Mouse (Mus musculus): ENCODE results near the gene Kcnab2.

Kcnab2 gene

GRCm38 (mm10) chr4:152477466-152478223 is at the start of gene Kcnab2:
Gene Kcnab2 (minus strand): TSS chr4:152477871.
- peak; percentile 98 for DNase-seq (ENCODE audit: low spot score)

GRCm38 (mm10) chr4:152520083-152520482 is 42.4 kb upstream of the Kcnab2 start:
- DNase-seq (ENCODE audit: low spot score): peak; percentile 34

- DNase-seq (ENCODE audit: low spot score): no peak
Observed at GRCm38 (mm10) chr4:152519106-152519505, 41.4 kb upstream of the Kcnab2 start.

GRCm38 (mm10) chr4:152514884-152515283 is 37.2 kb upstream of the Kcnab2 start:
- no peak for DNase-seq (ENCODE audit: low spot score)

GRCm38 (mm10) chr4:152512221-152512925 is 34.7 kb upstream of the Kcnab2 start:
- DNase-seq (ENCODE audit: low spot score): no peak

GRCm38 (mm10) chr4:152494360-152494879 is 16.7 kb upstream of the Kcnab2 start:
- DNase-seq (ENCODE audit: low spot score): no peak

GRCm38 (mm10) chr4:152491250-152491899 is 13.7 kb upstream of the Kcnab2 start:
- DNase-seq (ENCODE audit: low spot score): no peak

GRCm38 (mm10) chr4:152490311-152490710 is 12.6 kb upstream of the Kcnab2 start:
- no peak for DNase-seq (ENCODE audit: low spot score)

GRCm38 (mm10) chr4:152488046-152488445 is 10.4 kb upstream of the Kcnab2 start:
- DNase-seq (ENCODE audit: low spot score): no peak

GRCm38 (mm10) chr4:152480426-152480825 is 2.8 kb upstream of the Kcnab2 start:
- no peak for DNase-seq (ENCODE audit: low spot score)

- no peak for DNase-seq (ENCODE audit: low spot score)
Observed at GRCm38 (mm10) chr4:152478224-152478567, 525 bp upstream of the Kcnab2 start.

- DNase-seq (ENCODE audit: low spot score): no peak
Observed at GRCm38 (mm10) chr4:152477106-152477465, 585 bp downstream of the Kcnab2 start.

GRCm38 (mm10) chr4:152476427-152477023 is 1.1 kb downstream of the Kcnab2 start, which contains the start of gene Nphp4:
Gene Nphp4 (plus strand): TSS chr4:152476706.
- DNase-seq (ENCODE audit: low spot score): no peak

- no peak for DNase-seq (ENCODE audit: low spot score)
Observed at GRCm38 (mm10) chr4:152475941-152476340, 1.7 kb downstream of the Kcnab2 start.

- no peak for DNase-seq (ENCODE audit: low spot score)
Observed at GRCm38 (mm10) chr4:152467951-152468350, 9.7 kb downstream of the Kcnab2 start.

GRCm38 (mm10) chr4:152466601-152467000 is 11.1 kb downstream of the Kcnab2 start:
- no peak for DNase-seq (ENCODE audit: low spot score)

GRCm38 (mm10) chr4:152465116-152465515 is 12.6 kb downstream of the Kcnab2 start:
- DNase-seq (ENCODE audit: low spot score): no peak

- DNase-seq (ENCODE audit: low spot score): no peak
Observed at GRCm38 (mm10) chr4:152463147-152463546, 14.5 kb downstream of the Kcnab2 start.

GRCm38 (mm10) chr4:152462516-152462915 is 15.2 kb downstream of the Kcnab2 start:
- DNase-seq (ENCODE audit: low spot score): no peak

- no peak for DNase-seq (ENCODE audit: low spot score)
Observed at GRCm38 (mm10) chr4:152457673-152458072, 20.0 kb downstream of the Kcnab2 start.

GRCm38 (mm10) chr4:152456609-152457008 is 21.1 kb downstream of the Kcnab2 start:
- DNase-seq (ENCODE audit: low spot score): no peak

- no peak for DNase-seq (ENCODE audit: low spot score)
Observed at GRCm38 (mm10) chr4:152454153-152454552, 23.5 kb downstream of the Kcnab2 start.

Measured in testis, postnatal 14 days (tissue).